Mouse (Mus musculus): ENCODE data around the gene Slc43a1. TPM values are rescaled to one million over a fixed set of nuclear protein-coding genes. Genes with fewer than 3 reads are reported as not detected.
A peak's percentile ranks its signal among the peaks of the same experiment; 100 is the strongest.

Gene Slc43a1
- total RNA-seq, 1 experiment from 2014 or later: 23.5 TPM

- no peak for ATAC-seq (replicated peaks in 1 of 2; ENCODE audit: insufficient read depth in 1 of 2, low FRiP score in 2 of 2, low TSS enrichment in 1 of 2, low read depth in 1 of 2, poor library complexity in 2 of 2, severe bottlenecking in 2 of 2)
Measured at GRCm38 (mm10) chr2:84822552-84822951, 16.1 kb upstream of the Slc43a1 start, which contains the start of gene Smtnl1. Gene Smtnl1 (minus strand): TSS chr2:84822652.

- no peak for ATAC-seq (replicated peaks in 1 of 2; ENCODE audit: insufficient read depth in 1 of 2, low FRiP score in 2 of 2, low TSS enrichment in 1 of 2, low read depth in 1 of 2, poor library complexity in 2 of 2, severe bottlenecking in 2 of 2)
Measured at GRCm38 (mm10) chr2:84823237-84823636, 15.4 kb upstream of the Slc43a1 start.

GRCm38 (mm10) chr2:84826488-84827282 is 12.0 kb upstream of the Slc43a1 start, which contains the start of gene Timm10:
Gene Timm10 (plus strand): TSS chr2:84826997.
- ATAC-seq (replicated peaks in 1 of 2; ENCODE audit: insufficient read depth in 1 of 2, low FRiP score in 2 of 2, low TSS enrichment in 1 of 2, low read depth in 1 of 2, poor library complexity in 2 of 2, severe bottlenecking in 2 of 2): peak; percentile 85 to 93

- 0 out of 4 replicates have a peak, but pooled peaks of 1 of the 2 experiments have one; percentile 6 for ATAC-seq (replicated peaks in 1 of 2; ENCODE audit: insufficient read depth in 1 of 2, low FRiP score in 2 of 2, low TSS enrichment in 1 of 2, low read depth in 1 of 2, poor library complexity in 2 of 2, severe bottlenecking in 2 of 2)
Measured at GRCm38 (mm10) chr2:84827283-84827920, 11.2 kb upstream of the Slc43a1 start.

GRCm38 (mm10) chr2:84831666-84832391 is 6.8 kb upstream of the Slc43a1 start:
- peak; percentile 61 to 78 for ATAC-seq (replicated peaks in 1 of 2; ENCODE audit: insufficient read depth in 1 of 2, low FRiP score in 2 of 2, low TSS enrichment in 1 of 2, low read depth in 1 of 2, poor library complexity in 2 of 2, severe bottlenecking in 2 of 2)

- no peak for ATAC-seq (replicated peaks in 1 of 2; ENCODE audit: insufficient read depth in 1 of 2, low FRiP score in 2 of 2, low TSS enrichment in 1 of 2, low read depth in 1 of 2, poor library complexity in 2 of 2, severe bottlenecking in 2 of 2)
Measured at GRCm38 (mm10) chr2:84837107-84837506, 1.5 kb upstream of the Slc43a1 start.

GRCm38 (mm10) chr2:84837817-84838592 is 645 bp upstream of the Slc43a1 start:
- no peak for ATAC-seq (replicated peaks in 1 of 2; ENCODE audit: insufficient read depth in 1 of 2, low FRiP score in 2 of 2, low TSS enrichment in 1 of 2, low read depth in 1 of 2, poor library complexity in 2 of 2, severe bottlenecking in 2 of 2)

- no peak for ATAC-seq (replicated peaks in 1 of 2; ENCODE audit: insufficient read depth in 1 of 2, low FRiP score in 2 of 2, low TSS enrichment in 1 of 2, low read depth in 1 of 2, poor library complexity in 2 of 2, severe bottlenecking in 2 of 2)
Measured at GRCm38 (mm10) chr2:84838993-84839980, 637 bp downstream of the Slc43a1 start.

- ATAC-seq (replicated peaks in 1 of 2; ENCODE audit: insufficient read depth in 1 of 2, low FRiP score in 2 of 2, low TSS enrichment in 1 of 2, low read depth in 1 of 2, poor library complexity in 2 of 2, severe bottlenecking in 2 of 2): peak; percentile 59 to 75
Measured at GRCm38 (mm10) chr2:84840016-84840747, 1.5 kb downstream of the Slc43a1 start.

GRCm38 (mm10) chr2:84840748-84841563 is 2.3 kb downstream of the Slc43a1 start:
- peak; percentile 3 to 16; a peak in 1 of 4 replicates for ATAC-seq (replicated peaks in 1 of 2; ENCODE audit: insufficient read depth in 1 of 2, low FRiP score in 2 of 2, low TSS enrichment in 1 of 2, low read depth in 1 of 2, poor library complexity in 2 of 2, severe bottlenecking in 2 of 2)

GRCm38 (mm10) chr2:84841905-84842304 is 3.3 kb downstream of the Slc43a1 start:
- ATAC-seq (replicated peaks in 1 of 2; ENCODE audit: insufficient read depth in 1 of 2, low FRiP score in 2 of 2, low TSS enrichment in 1 of 2, low read depth in 1 of 2, poor library complexity in 2 of 2, severe bottlenecking in 2 of 2): peak in 1 of 2 experiments; percentile 26; a peak in 1 of 4 replicates

- no peak for ATAC-seq (replicated peaks in 1 of 2; ENCODE audit: insufficient read depth in 1 of 2, low FRiP score in 2 of 2, low TSS enrichment in 1 of 2, low read depth in 1 of 2, poor library complexity in 2 of 2, severe bottlenecking in 2 of 2)
Measured at GRCm38 (mm10) chr2:84843654-84844053, 5.0 kb downstream of the Slc43a1 start.

- no peak for ATAC-seq (replicated peaks in 1 of 2; ENCODE audit: insufficient read depth in 1 of 2, low FRiP score in 2 of 2, low TSS enrichment in 1 of 2, low read depth in 1 of 2, poor library complexity in 2 of 2, severe bottlenecking in 2 of 2)
Measured at GRCm38 (mm10) chr2:84845226-84845625, 6.6 kb downstream of the Slc43a1 start.

- ATAC-seq (replicated peaks in 1 of 2; ENCODE audit: insufficient read depth in 1 of 2, low FRiP score in 2 of 2, low TSS enrichment in 1 of 2, low read depth in 1 of 2, poor library complexity in 2 of 2, severe bottlenecking in 2 of 2): no peak
Measured at GRCm38 (mm10) chr2:84850407-84851129, 11.9 kb downstream of the Slc43a1 start.
